Mouse (Mus musculus): ENCODE results near the gene Maco1. TPM values are rescaled to one million over a fixed set of nuclear protein-coding genes. Genes with fewer than 3 reads are reported as not detected.

Gene Maco1
- polyA plus RNA-seq, 1 experiment from 2014 or later = 37.1 TPM

DNA sequence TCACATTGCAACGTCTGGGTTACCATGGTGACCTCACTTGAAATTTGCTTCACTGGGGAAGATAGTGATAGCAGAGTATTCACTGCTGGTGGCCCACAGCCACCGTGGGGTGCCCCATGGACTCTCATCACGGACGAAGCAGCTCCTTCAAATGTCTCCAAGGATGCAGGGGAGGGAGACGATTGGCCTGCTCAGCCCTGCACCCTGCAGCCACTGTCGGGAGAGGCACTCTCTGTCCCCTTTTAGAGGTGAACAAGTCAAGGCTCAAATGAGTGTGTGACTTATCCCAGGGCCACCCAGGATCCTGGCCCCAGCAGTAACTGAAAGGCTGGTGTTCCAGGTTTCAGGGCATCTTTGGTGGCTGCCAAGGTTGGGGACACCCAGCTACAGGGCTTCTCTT is 61.4 kb downstream of the Maco1 start:
- H3K4me3 ChIP-seq (ENCODE audit: low read depth, low read length) = no peak overlapping the region
- H3K4me1 ChIP-seq (ENCODE audit: control insufficient read depth, insufficient read depth, low read length) = no peaks in the 10 kb centered on the region
- no peak overlapping the region for H3K27ac ChIP-seq (replicated peaks; ENCODE audit: low read depth, low read length)
- DNase-seq (ENCODE audit: low spot score) (no peak), ATAC-seq (ENCODE audit: low read depth) (no peak)
- H3K9me3 ChIP-seq (ENCODE audit: control insufficient read depth, low read length) = no peaks in the 10 kb centered on the region
- no peaks in the 10 kb centered on the region for H3K36me3 ChIP-seq (ENCODE audit: control insufficient read depth, insufficient read depth, low read length)
- no peak overlapping the region for H3K4me2 ChIP-seq (ENCODE audit: low read depth, low read length)
- H3K9ac ChIP-seq (ENCODE audit: low read depth, low read length) = no peak overlapping the region
- 63% methylated on average over 6 of the region's 6 CpGs for WGBS
- H3K27me3 ChIP-seq (replicated peaks; ENCODE audit: control insufficient read depth, insufficient read depth, low read length) = no peaks in the 10 kb centered on the region

DNA sequence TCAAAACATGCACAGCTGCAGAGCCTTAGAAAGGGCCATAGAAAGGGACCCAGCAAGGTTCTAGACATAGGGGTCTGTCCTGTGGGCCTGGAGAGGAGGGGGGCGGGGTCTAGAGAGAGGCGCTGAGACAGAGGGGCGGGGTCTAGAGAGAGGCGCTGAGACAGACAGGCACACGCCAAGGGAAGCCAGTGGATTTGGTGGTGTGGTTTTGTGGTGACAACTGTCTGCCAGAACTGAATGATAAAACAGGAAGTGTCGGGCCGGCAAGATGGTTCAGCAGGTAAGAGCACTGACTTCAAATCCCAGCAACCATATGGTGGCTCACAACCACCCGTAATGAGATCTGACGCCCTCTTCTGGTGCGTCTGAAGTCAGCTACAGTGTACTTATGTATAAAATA is 66.2 kb downstream of the Maco1 start:
- no peak overlapping the region for H3K27ac ChIP-seq (replicated peaks; ENCODE audit: low read depth, low read length)
- no peak overlapping the region for H3K4me3 ChIP-seq (ENCODE audit: low read depth, low read length)
- no peak overlapping the region for H3K9ac ChIP-seq (ENCODE audit: low read depth, low read length)
- ATAC-seq (ENCODE audit: low read depth) = no peak
- no peaks in the 10 kb centered on the region for H3K36me3 ChIP-seq (ENCODE audit: control insufficient read depth, insufficient read depth, low read length)
- H3K4me1 ChIP-seq (ENCODE audit: control insufficient read depth, insufficient read depth, low read length) = no peaks in the 10 kb centered on the region
- 30% methylated on average over 10 of the region's 10 CpGs for WGBS
- DNase-seq (ENCODE audit: low spot score) = no peak
- no peak overlapping the region for H3K4me2 ChIP-seq (ENCODE audit: low read depth, low read length)
- H3K9me3 ChIP-seq (ENCODE audit: control insufficient read depth, low read length) = no peaks in the 10 kb centered on the region
- H3K27me3 ChIP-seq (replicated peaks; ENCODE audit: control insufficient read depth, insufficient read depth, low read length) = no peaks in the 10 kb centered on the region

DNA sequence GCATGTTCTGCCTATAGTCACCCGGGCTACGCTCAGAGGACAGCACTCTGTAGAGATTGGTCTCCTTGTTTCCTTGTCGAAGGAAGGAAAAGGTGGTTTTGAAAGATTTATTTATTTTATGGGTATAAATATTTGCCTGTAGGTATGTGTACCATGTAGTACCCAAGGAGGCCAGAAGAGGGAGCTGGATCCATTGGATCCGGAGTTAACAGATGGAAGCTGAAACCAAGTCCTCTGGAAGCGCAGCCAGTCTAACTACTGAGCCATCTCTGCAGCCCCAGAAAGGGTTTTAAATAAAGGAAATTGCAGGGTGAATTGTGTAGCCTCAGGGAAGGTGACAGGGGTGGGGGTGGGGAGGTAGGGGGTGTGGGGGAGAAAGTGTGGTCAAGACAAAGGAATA is 68.4 kb downstream of the Maco1 start:
- Histone ChIP-seq H3K27me3 (replicated peaks; ENCODE audit: control insufficient read depth, insufficient read depth, low read length) (no peaks in the 10 kb centered on the region), H3K36me3 (ENCODE audit: control insufficient read depth, insufficient read depth, low read length) (no peaks in the 10 kb centered on the region), H3K9ac (ENCODE audit: low read depth, low read length) (no peak overlapping the region), H3K4me2 (ENCODE audit: low read depth, low read length) (no peak overlapping the region), H3K4me3 (ENCODE audit: low read depth, low read length) (no peak overlapping the region), H3K9me3 (ENCODE audit: control insufficient read depth, low read length) (no peaks in the 10 kb centered on the region), H3K4me1 (ENCODE audit: control insufficient read depth, insufficient read depth, low read length) (no peaks in the 10 kb centered on the region), H3K27ac (replicated peaks; ENCODE audit: low read depth, low read length) (no peak overlapping the region)
- ATAC-seq (ENCODE audit: low read depth) (no peak), DNase-seq (ENCODE audit: low spot score) (no peak)
- 53% methylated on average over 5 of the region's 5 CpGs for WGBS

DNA sequence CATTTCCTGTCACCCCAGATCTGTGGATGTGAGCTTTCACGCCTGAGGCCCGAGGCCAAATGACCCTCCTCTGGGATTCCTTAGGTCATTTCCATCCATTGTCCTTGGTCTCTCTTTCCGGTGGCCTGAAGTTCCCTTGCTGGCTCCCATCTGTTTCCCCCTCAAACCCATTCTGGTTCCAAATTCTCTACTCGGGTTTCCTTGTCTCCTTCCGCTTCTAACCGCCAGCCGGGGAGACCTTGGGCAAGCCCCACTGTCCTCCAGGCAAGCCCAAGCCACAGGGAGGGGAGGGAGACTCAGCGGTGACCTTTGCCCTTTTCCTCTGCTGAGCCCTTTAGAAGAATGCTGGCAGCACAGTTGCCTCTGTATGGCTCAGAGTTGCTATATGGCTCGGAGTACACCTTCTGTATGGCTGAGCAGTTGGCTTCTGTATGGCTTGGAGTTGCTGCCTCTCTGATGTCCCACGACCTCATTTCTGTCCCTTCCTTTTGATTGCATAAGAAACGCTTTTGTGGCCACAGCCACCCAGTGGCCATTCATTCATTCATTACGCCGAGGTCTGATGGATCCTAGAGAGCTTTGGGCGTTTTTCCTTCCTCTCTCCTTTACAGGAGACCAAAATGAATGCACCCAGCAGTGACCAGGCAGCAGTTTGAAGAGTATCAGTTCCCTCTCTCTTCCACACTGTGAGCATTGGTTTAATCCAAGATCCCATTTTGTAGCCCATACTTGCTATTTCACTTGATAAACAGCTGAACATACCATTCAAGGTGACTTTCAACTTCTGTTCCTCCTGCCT is 73.8 kb downstream of the Maco1 start:
- Histone ChIP-seq H3K9me3 (ENCODE audit: control insufficient read depth, low read length) (no peaks in the 10 kb centered on the region), H3K27me3 (replicated peaks; ENCODE audit: control insufficient read depth, insufficient read depth, low read length) (no peaks in the 10 kb centered on the region), H3K4me2 (ENCODE audit: low read depth, low read length) (no peak overlapping the region), H3K27ac (replicated peaks; ENCODE audit: low read depth, low read length) (no peak overlapping the region), H3K36me3 (ENCODE audit: control insufficient read depth, insufficient read depth, low read length) (no peaks in the 10 kb centered on the region), H3K4me1 (ENCODE audit: control insufficient read depth, insufficient read depth, low read length) (0 out of 2 replicates have a peak, but pooled peaks cover 6% of the 10 kb centered on the region), H3K4me3 (ENCODE audit: low read depth, low read length) (no peak overlapping the region), H3K9ac (ENCODE audit: low read depth, low read length) (no peak overlapping the region)
- ATAC-seq (ENCODE audit: low read depth) = no peak
- WGBS = 35% methylated on average over 14 of the region's 14 CpGs
- DNase-seq (ENCODE audit: low spot score) = peak; percentile 50

DNA sequence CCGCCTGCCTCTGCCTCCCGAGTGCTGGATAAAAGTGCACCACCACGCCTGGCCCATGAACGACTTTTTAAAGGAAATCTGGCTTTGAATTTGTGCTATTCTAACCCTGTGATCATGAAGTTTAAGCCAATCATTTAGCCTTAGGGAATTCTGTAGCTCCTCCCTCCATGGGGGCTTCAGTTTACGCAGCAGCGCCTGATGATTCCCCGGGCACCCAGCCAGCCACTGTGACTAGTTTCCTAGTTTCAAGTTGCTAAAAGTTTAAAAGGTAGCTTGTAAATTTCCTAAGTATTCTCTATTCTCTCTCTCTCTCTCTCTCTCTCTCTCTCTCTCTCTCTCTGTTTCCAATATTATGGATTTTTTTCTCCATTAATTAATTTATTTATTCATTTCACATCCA is 76.9 kb downstream of the Maco1 start:
- 41% methylated on average over 7 of the region's 7 CpGs for WGBS
- Histone ChIP-seq H3K27me3 (replicated peaks; ENCODE audit: control insufficient read depth, insufficient read depth, low read length) (no peaks in the 10 kb centered on the region), H3K27ac (replicated peaks; ENCODE audit: low read depth, low read length) (no peak overlapping the region), H3K4me3 (ENCODE audit: low read depth, low read length) (no peak overlapping the region), H3K36me3 (ENCODE audit: control insufficient read depth, insufficient read depth, low read length) (no peaks in the 10 kb centered on the region), H3K4me1 (ENCODE audit: control insufficient read depth, insufficient read depth, low read length) (0 out of 2 replicates have a peak, but pooled peaks cover 6% of the 10 kb centered on the region), H3K9me3 (ENCODE audit: control insufficient read depth, low read length) (no peaks in the 10 kb centered on the region), H3K4me2 (ENCODE audit: low read depth, low read length) (no peak overlapping the region), H3K9ac (ENCODE audit: low read depth, low read length) (no peak overlapping the region)
- DNase-seq (ENCODE audit: low spot score) (peak; percentile 92), ATAC-seq (ENCODE audit: low read depth) (no peak)

DNA sequence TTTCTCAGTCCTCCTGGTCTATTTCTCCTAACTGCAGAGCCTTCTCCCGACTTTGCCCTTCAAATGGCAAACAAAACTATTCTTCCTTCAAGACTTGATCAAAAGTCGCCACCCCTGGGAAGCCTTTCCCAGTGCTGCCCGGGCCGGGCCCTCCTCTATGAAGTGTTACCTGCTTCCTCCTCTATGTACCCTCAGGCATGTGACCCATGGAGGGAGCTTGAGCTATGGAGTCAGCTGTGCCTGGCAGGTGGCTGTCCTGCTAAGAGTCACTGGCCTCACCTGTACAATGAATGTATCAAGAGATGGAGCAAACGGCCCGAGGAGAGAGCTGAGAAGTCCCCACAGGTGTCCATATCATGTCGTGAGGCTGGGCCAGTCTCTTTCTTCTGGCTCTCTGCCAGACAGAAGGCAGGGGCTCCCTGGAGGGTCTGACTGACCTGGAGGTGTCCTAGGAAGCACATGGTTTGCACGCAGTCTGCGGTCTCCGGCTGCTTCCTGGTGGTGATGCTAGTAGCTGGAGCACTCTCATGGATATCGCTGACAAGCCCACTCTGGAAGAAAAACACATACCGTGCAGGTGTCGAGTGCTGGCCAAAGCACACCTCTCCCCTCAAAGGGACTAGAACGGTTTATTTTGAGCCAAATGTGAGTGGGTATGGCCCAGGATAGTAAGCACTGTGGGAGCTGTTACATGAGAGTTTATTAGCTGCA is 77.8 kb downstream of the Maco1 start:
- H3K27ac ChIP-seq (replicated peaks; ENCODE audit: low read depth, low read length) = no peak overlapping the region
- H3K9ac ChIP-seq (ENCODE audit: low read depth, low read length) = no peak overlapping the region
- H3K27me3 ChIP-seq (replicated peaks; ENCODE audit: control insufficient read depth, insufficient read depth, low read length) = no peaks in the 10 kb centered on the region
- WGBS = 43% methylated on average over 14 of the region's 14 CpGs
- ATAC-seq (ENCODE audit: low read depth) (peak; percentile 22; the same call in 1 of the 2 replicates), DNase-seq (ENCODE audit: low spot score) (no peak)
- 0 out of 2 replicates have a peak, but pooled peaks cover 6% of the 10 kb centered on the region for H3K4me1 ChIP-seq (ENCODE audit: control insufficient read depth, insufficient read depth, low read length)
- H3K4me2 ChIP-seq (ENCODE audit: low read depth, low read length) = no peak overlapping the region
- no peaks in the 10 kb centered on the region for H3K9me3 ChIP-seq (ENCODE audit: control insufficient read depth, low read length)
- no peak overlapping the region for H3K4me3 ChIP-seq (ENCODE audit: low read depth, low read length)
- no peaks in the 10 kb centered on the region for H3K36me3 ChIP-seq (ENCODE audit: control insufficient read depth, insufficient read depth, low read length)

DNA sequence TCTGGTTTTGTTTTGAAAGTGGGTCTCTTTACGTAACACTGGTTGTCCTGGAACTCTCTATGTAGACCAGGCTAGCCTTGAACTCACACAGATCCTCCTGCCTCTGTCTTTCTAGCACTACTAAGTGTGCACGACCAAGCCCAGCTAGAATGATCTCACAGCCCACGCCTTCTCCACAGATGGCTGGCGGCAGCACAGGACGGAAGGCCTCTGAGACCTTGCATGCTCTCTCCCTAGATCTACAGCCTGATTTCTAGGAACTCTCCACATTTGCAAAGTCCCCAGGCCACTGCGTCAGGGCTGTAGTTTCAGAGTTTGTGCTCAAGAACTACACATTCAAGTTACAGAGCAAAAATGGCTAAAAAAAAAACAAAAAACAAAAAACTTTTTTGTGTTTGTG is 79.0 kb downstream of the Maco1 start:
- Histone ChIP-seq H3K4me1 (ENCODE audit: control insufficient read depth, insufficient read depth, low read length) (0 out of 2 replicates have a peak, but pooled peaks cover 3% of the 10 kb centered on the region), H3K36me3 (ENCODE audit: control insufficient read depth, insufficient read depth, low read length) (no peaks in the 10 kb centered on the region), H3K9ac (ENCODE audit: low read depth, low read length) (no peak overlapping the region), H3K27me3 (replicated peaks; ENCODE audit: control insufficient read depth, insufficient read depth, low read length) (0 out of 2 replicates have a peak, but pooled peaks cover under 1% of the 10 kb centered on the region), H3K9me3 (ENCODE audit: control insufficient read depth, low read length) (no peaks in the 10 kb centered on the region), H3K4me3 (ENCODE audit: low read depth, low read length) (no peak overlapping the region), H3K4me2 (ENCODE audit: low read depth, low read length) (no peak overlapping the region), H3K27ac (replicated peaks; ENCODE audit: low read depth, low read length) (no peak overlapping the region)
- ATAC-seq (ENCODE audit: low read depth) (no peak), DNase-seq (ENCODE audit: low spot score) (no peak)
- 83% methylated on average over 6 of the region's 6 CpGs for WGBS

DNA sequence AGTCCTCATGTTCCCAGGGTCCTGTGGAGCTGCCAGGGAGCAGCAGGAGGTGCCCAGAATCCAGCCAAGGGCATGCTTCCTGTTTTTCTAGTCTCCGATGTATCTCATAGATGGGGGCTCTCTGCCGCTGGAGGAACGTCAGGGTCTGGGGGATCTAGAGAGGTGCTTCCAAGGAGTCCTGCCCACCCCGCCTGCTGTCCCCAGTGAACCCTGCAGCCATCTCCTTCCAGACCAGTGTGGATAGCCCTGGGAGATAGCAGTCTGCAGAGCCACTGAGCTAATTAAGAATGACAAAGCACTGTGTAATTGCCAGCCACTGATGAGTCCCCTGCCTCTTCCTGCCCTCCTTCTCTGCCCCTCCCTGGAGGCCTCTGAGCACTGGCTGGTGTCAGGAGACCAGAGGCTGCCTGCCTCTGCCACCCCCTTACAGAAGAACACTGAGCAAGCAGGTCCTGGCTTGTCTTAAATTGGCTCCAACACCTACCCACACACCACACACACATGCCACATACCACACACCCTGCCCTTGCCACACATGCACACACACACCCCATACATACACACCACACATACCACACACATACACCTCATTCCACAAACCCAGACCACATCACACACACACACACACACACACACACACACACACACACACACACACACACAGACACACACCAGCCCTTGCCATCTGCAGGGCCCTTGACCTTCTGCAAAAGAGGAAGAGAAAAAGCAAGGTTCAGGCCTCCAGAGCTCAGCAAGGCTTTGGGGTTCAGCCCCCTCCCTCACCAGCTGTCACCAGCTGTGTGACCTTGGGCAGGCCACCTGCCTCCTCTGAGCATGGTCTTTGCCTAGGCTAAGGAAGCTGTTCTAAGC is 80.1 kb downstream of the Maco1 start:
- no peak overlapping the region for H3K4me2 ChIP-seq (ENCODE audit: low read depth, low read length)
- ATAC-seq (ENCODE audit: low read depth) (peak; percentile 60), DNase-seq (ENCODE audit: low spot score) (peak; percentile 64)
- 0 out of 2 replicates have a peak, but pooled peaks cover 2% of the 10 kb centered on the region for H3K27me3 ChIP-seq (replicated peaks; ENCODE audit: control insufficient read depth, insufficient read depth, low read length)
- H3K9ac ChIP-seq (ENCODE audit: low read depth, low read length) = no peak overlapping the region
- H3K9me3 ChIP-seq (ENCODE audit: control insufficient read depth, low read length) = no peaks in the 10 kb centered on the region
- WGBS = 37% methylated on average over 4 of the region's 4 CpGs
- H3K27ac ChIP-seq (replicated peaks; ENCODE audit: low read depth, low read length) = no peak overlapping the region
- H3K36me3 ChIP-seq (ENCODE audit: control insufficient read depth, insufficient read depth, low read length) = no peaks in the 10 kb centered on the region
- H3K4me1 ChIP-seq (ENCODE audit: control insufficient read depth, insufficient read depth, low read length) = 0 out of 2 replicates have a peak, but pooled peaks cover 2% of the 10 kb centered on the region
- no peak overlapping the region for H3K4me3 ChIP-seq (ENCODE audit: low read depth, low read length)

Measured in embryonic facial prominence, embryonic 14.5 days (tissue).